Comparison of ENCODE assay signal across 22 mouse cellular contexts in the genomic region with DNA sequence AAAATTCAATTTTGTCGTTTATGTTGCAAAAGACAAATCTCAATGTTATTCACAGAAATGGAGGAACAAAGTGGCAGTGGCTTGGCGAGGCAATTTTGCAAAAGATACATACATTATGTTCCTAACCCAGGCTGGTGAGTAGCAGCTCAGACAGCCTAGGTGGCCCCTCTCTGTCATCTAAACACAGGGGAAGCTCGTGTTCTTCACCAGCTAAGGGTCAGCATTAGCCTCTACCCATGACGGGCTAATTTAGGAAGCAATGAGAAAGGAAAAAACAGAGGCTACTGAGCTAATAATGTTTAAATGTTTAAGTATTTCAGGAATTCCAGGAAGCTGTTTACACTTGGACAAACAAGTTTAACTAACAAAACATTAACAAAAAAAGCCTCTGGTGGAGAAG.
DNase-seq lines count a peak whose midpoint lies in the region; ATAC-seq and TF ChIP-seq lines count a peak whose summit lies in the region.
"Had no signal": no experiment of that assay in that cellular context is flagged by ENCODE, and none has a peak within 500 bp of the region (broad histone marks: within the 10 kb centered on the region; RNA-seq: fewer than 3 reads in every experiment).

No protein-coding gene starts in this region.

- H3K9me3 ChIP-seq in kidney, embryonic 15.5 days (replicated peaks): no peaks in the 10 kb centered on the region
- no peaks in the 10 kb centered on the region for H3K9me3 ChIP-seq in kidney, postnatal 0 days (replicated peaks; ENCODE audit: low read length)
- H3K9me3 ChIP-seq in midbrain, embryonic 13.5 days: no peaks in the 10 kb centered on the region
- H3K9me3 ChIP-seq: embryonic facial prominence, embryonic 10.5 days; embryonic facial prominence, embryonic 12.5 days; forebrain, embryonic 13.5 days; forebrain, embryonic 15.5 days had no signal

- in situ Hi-C loops in Patski (cut with MboI; ENCODE audit: low pct_unique_long_range_greater_than_20kb): no loop called here

- DNase-seq in kidney, adult 2 months: peak; percentile 38
- no peak for DNase-seq in kidney, postnatal 25 days
- DNase-seq in kidney, adult 11 months: no peak
- no peak for DNase-seq in Patski (ENCODE audit: low read depth, low spot score)
- DNase-seq in kidney, postnatal 0 days (ENCODE audit: low spot score): peak; percentile 40
- no peak for DNase-seq in adrenal gland, postnatal 36 days
- DNase-seq: adrenal gland, adult 2 months; adrenal gland, postnatal 10 days; adrenal gland, postnatal 25 days; cerebellum, adult 11-12 months; cerebellum, adult 2 months; cerebellum, adult 9-10 months; cerebellum, postnatal 10 days; cerebellum, postnatal 25 days; forebrain, postnatal 0 days had no signal

- no peak overlapping the region for H3K4me3 ChIP-seq in kidney, adult 2 months (ENCODE audit: insufficient read depth, low read depth, low read length)
- H3K4me3 ChIP-seq in kidney, embryonic 15.5 days (replicated peaks): no peak overlapping the region
- H3K4me3 ChIP-seq in kidney, postnatal 0 days (replicated peaks; ENCODE audit: low read depth, low read length): no peak overlapping the region
- no peak overlapping the region for H3K4me3 ChIP-seq in midbrain, embryonic 13.5 days (replicated peaks)
- H3K4me3 ChIP-seq: embryonic facial prominence, embryonic 10.5 days; embryonic facial prominence, embryonic 12.5 days; forebrain, embryonic 13.5 days; forebrain, embryonic 15.5 days had no signal

- no peak for TF ChIP-seq POLR2A in kidney, adult 2 months (IDR thresholded peaks at IDR 0.05; ENCODE audit: low read depth, low read length)

- no peak overlapping the region for H3K27ac ChIP-seq in kidney, adult 2 months (ENCODE audit: insufficient read depth, low read depth, low read length)
- H3K27ac ChIP-seq in kidney, embryonic 15.5 days: no peak overlapping the region
- no peak overlapping the region for H3K27ac ChIP-seq in kidney, postnatal 0 days
- H3K27ac ChIP-seq in midbrain, embryonic 13.5 days: no peak overlapping the region
- H3K27ac ChIP-seq: embryonic facial prominence, embryonic 10.5 days; embryonic facial prominence, embryonic 12.5 days; forebrain, embryonic 13.5 days; forebrain, embryonic 15.5 days had no signal

- WGBS in kidney, adult 2 months: 41% methylated on average over 4 of the region's 4 CpGs
- WGBS in kidney, embryonic 15.5 days: 51% methylated on average over 4 of the region's 4 CpGs
- WGBS in kidney, postnatal 0 days: 41% methylated on average over 4 of the region's 4 CpGs
- 75% methylated on average over 4 of the region's 4 CpGs for WGBS in midbrain, embryonic 13.5 days

- no peak overlapping the region for H3K9ac ChIP-seq in kidney, embryonic 15.5 days
- H3K9ac ChIP-seq in kidney, postnatal 0 days (ENCODE audit: low read depth, low read length): no peak overlapping the region
- no peak overlapping the region for H3K9ac ChIP-seq in midbrain, embryonic 13.5 days (replicated peaks)
- H3K9ac ChIP-seq: embryonic facial prominence, embryonic 12.5 days; forebrain, embryonic 13.5 days; forebrain, embryonic 15.5 days; forebrain, postnatal 0 days had no signal

- POLR2A ChIA-PET in Patski (lab: Charles Lee): interaction anchor here (0.6 kb wide), 1 partner anchor 495 kb away, joined by 3 read pairs; no protein-coding TSS in a partner anchor

- H3K4me2 ChIP-seq in kidney, embryonic 15.5 days: no peak overlapping the region
- H3K4me2 ChIP-seq in kidney, postnatal 0 days (ENCODE audit: low read length): no peak overlapping the region
- H3K4me2 ChIP-seq in midbrain, embryonic 13.5 days (replicated peaks): no peak overlapping the region
- H3K4me2 ChIP-seq: embryonic facial prominence, embryonic 12.5 days; forebrain, embryonic 13.5 days; forebrain, embryonic 15.5 days had no signal

- peaks cover 9% of the 10 kb centered on the region; the same call in 1 of the 2 replicates for H3K4me1 ChIP-seq in kidney, adult 2 months (ENCODE audit: control insufficient read depth, insufficient read depth, low read length)
- no peaks in the 10 kb centered on the region for H3K4me1 ChIP-seq in kidney, embryonic 15.5 days
- no peaks in the 10 kb centered on the region for H3K4me1 ChIP-seq in kidney, postnatal 0 days (replicated peaks; ENCODE audit: insufficient read depth, low read length)
- H3K4me1 ChIP-seq in midbrain, embryonic 13.5 days (replicated peaks): no peaks in the 10 kb centered on the region
- H3K4me1 ChIP-seq: embryonic facial prominence, embryonic 10.5 days; embryonic facial prominence, embryonic 12.5 days; forebrain, embryonic 13.5 days; forebrain, embryonic 15.5 days had no signal

- no peaks in the 10 kb centered on the region for H3K27me3 ChIP-seq in kidney, adult 2 months (replicated peaks; ENCODE audit: control insufficient read depth, insufficient read depth, low read length)
- H3K27me3 ChIP-seq in kidney, embryonic 15.5 days: no peaks in the 10 kb centered on the region
- no peaks in the 10 kb centered on the region for H3K27me3 ChIP-seq in Patski
- H3K27me3 ChIP-seq in kidney, postnatal 0 days (ENCODE audit: insufficient read depth, low read length): no peaks in the 10 kb centered on the region
- no peaks in the 10 kb centered on the region for H3K27me3 ChIP-seq in midbrain, embryonic 13.5 days
- H3K27me3 ChIP-seq: embryonic facial prominence, embryonic 12.5 days; forebrain, embryonic 13.5 days; forebrain, embryonic 15.5 days had no signal

- 0 out of 2 replicates have a peak, but pooled peaks have one; percentile 58 for ATAC-seq in kidney, embryonic 15.5 days (replicated peaks; ENCODE audit: low FRiP score)
- peak; percentile 31 for ATAC-seq in Patski
- no peak for ATAC-seq in kidney, postnatal 0 days (replicated peaks; ENCODE audit: low FRiP score, low read depth)
- ATAC-seq in midbrain, embryonic 13.5 days: no peak
- ATAC-seq: activated CD4-positive, CD25-positive, alpha-beta regulatory T cell, adult 4 months; forebrain, embryonic 13.5 days; forebrain, embryonic 15.5 days; forebrain, postnatal 0 days had no signal

- CTCF ChIA-PET in Patski (lab: Charles Lee): interaction anchor here (1.0 to 2.7 kb wide), 3 partner anchors 12 to 337 kb away, joined by 3 to 7 read pairs (median 3); no protein-coding TSS in a partner anchor

- no peak for TF ChIP-seq CTCF in kidney, adult 2 months (conservative IDR thresholded peaks at IDR 0.05; ENCODE audit: insufficient read depth, insufficient read length, low read depth, low read length)
- no peak for TF ChIP-seq CTCF in Patski (IDR thresholded peaks at IDR 0.05)
- TF ChIP-seq CTCF in kidney, postnatal 0 days (IDR thresholded peaks at IDR 0.05; ENCODE audit: low read depth): no peak

- no peaks in the 10 kb centered on the region for H3K36me3 ChIP-seq in kidney, adult 2 months (ENCODE audit: control insufficient read depth, insufficient read depth, low read length)
- no peaks in the 10 kb centered on the region for H3K36me3 ChIP-seq in kidney, embryonic 15.5 days
- no peaks in the 10 kb centered on the region for H3K36me3 ChIP-seq in kidney, postnatal 0 days (ENCODE audit: insufficient read depth, low read length)
- no peaks in the 10 kb centered on the region for H3K36me3 ChIP-seq in midbrain, embryonic 13.5 days
- H3K36me3 ChIP-seq: embryonic facial prominence, embryonic 10.5 days; embryonic facial prominence, embryonic 12.5 days; forebrain, embryonic 15.5 days had no signal

Comparison
In these comparisons a context has a peak if more than half of its experiments do, and no peak if none do; other contexts are left out.
1. DNase-seq: peak in kidney, adult 2 months (single experiment) and kidney, postnatal 0 days (single experiment); none in kidney, postnatal 25 days (0 of 2), kidney, adult 11 months (single experiment), Patski (single experiment) and adrenal gland, postnatal 36 days (0 of 2).
2. ATAC-seq: peak in kidney, embryonic 15.5 days (single experiment) and Patski (single experiment); none in kidney, postnatal 0 days (single experiment) and midbrain, embryonic 13.5 days (single experiment).